Mouse (Mus musculus): ENCODE results near the gene Gm33543. TPM values are rescaled to one million over a fixed set of nuclear protein-coding genes. Genes with fewer than 3 reads are reported as not detected.

Gene Gm33543
- polyA plus RNA-seq, 1 experiment from 2014 or later = not detected

- WGBS = 46% methylated on average over 3 of the region's 3 CpGs
- no peak overlapping the region for H3K27ac ChIP-seq
These were observed 19.9 kb upstream of the Gm33543 start for GRCm38 (mm10) chr10:95862664-95863063.

GRCm38 (mm10) chr10:95858164-95858563 is 15.4 kb upstream of the Gm33543 start:
- no peak overlapping the region for H3K4me2 ChIP-seq
- H3K9ac ChIP-seq = no peak overlapping the region
- WGBS = 33% methylated on average over 2 of the region's 2 CpGs
- no peaks in the 10 kb centered on the region for H3K4me1 ChIP-seq
- no peaks in the 10 kb centered on the region for H3K36me3 ChIP-seq
- H3K4me3 ChIP-seq (replicated peaks) = no peak overlapping the region
- no peak for ATAC-seq (ENCODE audit: insufficient read depth, low FRiP score, low read depth)
- no peak overlapping the region for H3K27ac ChIP-seq
- H3K27me3 ChIP-seq (replicated peaks) = no peaks in the 10 kb centered on the region
- no peaks in the 10 kb centered on the region for H3K9me3 ChIP-seq

More at GRCm38 (mm10) chr10:95862664-95863063, 19.9 kb upstream of the Gm33543 start:
- Histone ChIP-seq H3K9ac (no peak overlapping the region), H3K27me3 (replicated peaks) (no peaks in the 10 kb centered on the region), H3K4me2 (no peak overlapping the region), H3K36me3 (no peaks in the 10 kb centered on the region), H3K4me1 (0 out of 2 replicates have a peak, but pooled peaks cover 3% of the 10 kb centered on the region), H3K4me3 (replicated peaks) (no peak overlapping the region), H3K9me3 (no peaks in the 10 kb centered on the region)
- ATAC-seq (ENCODE audit: insufficient read depth, low FRiP score, low read depth) = peak; percentile 73

GRCm38 (mm10) chr10:95855411-95855810 is 12.7 kb upstream of the Gm33543 start:
- Histone ChIP-seq H3K9ac (no peak overlapping the region), H3K4me2 (no peak overlapping the region), H3K9me3 (no peaks in the 10 kb centered on the region), H3K4me3 (replicated peaks) (no peak overlapping the region), H3K4me1 (no peaks in the 10 kb centered on the region), H3K27ac (no peak overlapping the region), H3K36me3 (no peaks in the 10 kb centered on the region), H3K27me3 (replicated peaks) (no peaks in the 10 kb centered on the region)
- ATAC-seq (ENCODE audit: insufficient read depth, low FRiP score, low read depth) = no peak
- 92% methylated on average over 6 of the region's 6 CpGs for WGBS

GRCm38 (mm10) chr10:95850504-95850903 is 7.8 kb upstream of the Gm33543 start:
- Histone ChIP-seq H3K27me3 (replicated peaks) (no peaks in the 10 kb centered on the region), H3K27ac (no peak overlapping the region), H3K4me2 (no peak overlapping the region), H3K9ac (no peak overlapping the region), H3K4me1 (no peaks in the 10 kb centered on the region), H3K9me3 (no peaks in the 10 kb centered on the region), H3K4me3 (replicated peaks) (no peak overlapping the region), H3K36me3 (no peaks in the 10 kb centered on the region)
- ATAC-seq (ENCODE audit: insufficient read depth, low FRiP score, low read depth) = no peak
- 68% methylated on average over 3 of the region's 3 CpGs for WGBS

- H3K4me3 ChIP-seq (replicated peaks) = no peak overlapping the region
- no peak overlapping the region for H3K27ac ChIP-seq
- H3K9me3 ChIP-seq = no peaks in the 10 kb centered on the region
- 55% methylated on average over 3 of the region's 3 CpGs for WGBS
- H3K4me2 ChIP-seq = no peak overlapping the region
- H3K9ac ChIP-seq = no peak overlapping the region
- no peaks in the 10 kb centered on the region for H3K36me3 ChIP-seq
- H3K27me3 ChIP-seq (replicated peaks) = no peaks in the 10 kb centered on the region
- ATAC-seq (ENCODE audit: insufficient read depth, low FRiP score, low read depth) = no peak
- no peaks in the 10 kb centered on the region for H3K4me1 ChIP-seq
These were observed 4.0 kb upstream of the Gm33543 start for GRCm38 (mm10) chr10:95846739-95847138.

- ATAC-seq (ENCODE audit: insufficient read depth, low FRiP score, low read depth) = no peak
- Histone ChIP-seq H3K36me3 (no peaks in the 10 kb centered on the region), H3K4me2 (no peak overlapping the region)
These were observed 3.6 kb upstream of the Gm33543 start for GRCm38 (mm10) chr10:95846281-95846680.

GRCm38 (mm10) chr10:95843878-95844277 is 1.1 kb upstream of the Gm33543 start:
- 84% methylated on average over 1 of the region's 1 CpGs for WGBS
- Histone ChIP-seq H3K9ac (no peak overlapping the region), H3K27ac (no peak overlapping the region), H3K36me3 (no peaks in the 10 kb centered on the region), H3K4me3 (replicated peaks) (no peak overlapping the region), H3K9me3 (no peaks in the 10 kb centered on the region), H3K4me2 (no peak overlapping the region), H3K27me3 (replicated peaks) (no peaks in the 10 kb centered on the region), H3K4me1 (no peaks in the 10 kb centered on the region)
- ATAC-seq (ENCODE audit: insufficient read depth, low FRiP score, low read depth) = no peak

More at GRCm38 (mm10) chr10:95846281-95846680, 3.6 kb upstream of the Gm33543 start:
- H3K4me3 ChIP-seq (replicated peaks) = no peak overlapping the region
- H3K27ac ChIP-seq = no peak overlapping the region
- no peaks in the 10 kb centered on the region for H3K9me3 ChIP-seq
- no peaks in the 10 kb centered on the region for H3K27me3 ChIP-seq (replicated peaks)
- H3K9ac ChIP-seq = no peak overlapping the region
- no peaks in the 10 kb centered on the region for H3K4me1 ChIP-seq

GRCm38 (mm10) chr10:95841241-95841640 is 1.5 kb downstream of the Gm33543 start:
- WGBS = 87% methylated on average over 3 of the region's 3 CpGs
- no peak for ATAC-seq (ENCODE audit: insufficient read depth, low FRiP score, low read depth)
- H3K27ac ChIP-seq = no peak overlapping the region
- H3K4me2 ChIP-seq = no peak overlapping the region
- H3K9me3 ChIP-seq = no peaks in the 10 kb centered on the region
- no peak overlapping the region for H3K4me3 ChIP-seq (replicated peaks)
- H3K4me1 ChIP-seq = no peaks in the 10 kb centered on the region
- H3K9ac ChIP-seq = no peak overlapping the region
- no peaks in the 10 kb centered on the region for H3K27me3 ChIP-seq (replicated peaks)
- H3K36me3 ChIP-seq = no peaks in the 10 kb centered on the region

GRCm38 (mm10) chr10:95839803-95840202 is 2.9 kb downstream of the Gm33543 start:
- Histone ChIP-seq H3K27ac (no peak overlapping the region), H3K9ac (no peak overlapping the region), H3K4me2 (no peak overlapping the region), H3K9me3 (no peaks in the 10 kb centered on the region), H3K27me3 (replicated peaks) (no peaks in the 10 kb centered on the region), H3K4me3 (replicated peaks) (no peak overlapping the region), H3K4me1 (no peaks in the 10 kb centered on the region), H3K36me3 (no peaks in the 10 kb centered on the region)
- WGBS = 85% methylated on average over 3 of the region's 3 CpGs
- ATAC-seq (ENCODE audit: insufficient read depth, low FRiP score, low read depth) = no peak

- WGBS = 85% methylated on average over 4 of the region's 4 CpGs
- H3K27ac ChIP-seq = no peak overlapping the region
- H3K4me2 ChIP-seq = no peak overlapping the region
- no peak overlapping the region for H3K9ac ChIP-seq
- no peaks in the 10 kb centered on the region for H3K27me3 ChIP-seq (replicated peaks)
- H3K4me1 ChIP-seq = no peaks in the 10 kb centered on the region
- ATAC-seq (ENCODE audit: insufficient read depth, low FRiP score, low read depth) = no peak
- H3K36me3 ChIP-seq = no peaks in the 10 kb centered on the region
- no peaks in the 10 kb centered on the region for H3K9me3 ChIP-seq
- H3K4me3 ChIP-seq (replicated peaks) = no peak overlapping the region
These were observed 3.7 kb downstream of the Gm33543 start for GRCm38 (mm10) chr10:95839036-95839435.

GRCm38 (mm10) chr10:95836530-95837264 is 6.0 kb downstream of the Gm33543 start:
- H3K4me1 ChIP-seq = no peaks in the 10 kb centered on the region

GRCm38 (mm10) chr10:95830891-95831290 is 11.8 kb downstream of the Gm33543 start:
- H3K9ac ChIP-seq = no peak overlapping the region
- no peaks in the 10 kb centered on the region for H3K9me3 ChIP-seq
- no peaks in the 10 kb centered on the region for H3K4me1 ChIP-seq
- no peak overlapping the region for H3K4me2 ChIP-seq
- H3K27me3 ChIP-seq (replicated peaks) = no peaks in the 10 kb centered on the region
- ATAC-seq (ENCODE audit: insufficient read depth, low FRiP score, low read depth) = no peak
- H3K27ac ChIP-seq = no peak overlapping the region
- no peaks in the 10 kb centered on the region for H3K36me3 ChIP-seq
- WGBS = 79% methylated on average over 5 of the region's 5 CpGs
- no peak overlapping the region for H3K4me3 ChIP-seq (replicated peaks)

More at GRCm38 (mm10) chr10:95836530-95837264, 6.0 kb downstream of the Gm33543 start:
- H3K4me2 ChIP-seq = no peak overlapping the region
- no peak overlapping the region for H3K4me3 ChIP-seq (replicated peaks)
- H3K9ac ChIP-seq = no peak overlapping the region
- WGBS = 62% methylated on average over 9 of the region's 9 CpGs
- ATAC-seq (ENCODE audit: insufficient read depth, low FRiP score, low read depth) = no peak
- no peaks in the 10 kb centered on the region for H3K9me3 ChIP-seq
- no peaks in the 10 kb centered on the region for H3K36me3 ChIP-seq
- no peaks in the 10 kb centered on the region for H3K27me3 ChIP-seq (replicated peaks)
- no peak overlapping the region for H3K27ac ChIP-seq

GRCm38 (mm10) chr10:95829471-95829870 is 13.3 kb downstream of the Gm33543 start:
- no peaks in the 10 kb centered on the region for H3K27me3 ChIP-seq (replicated peaks)
- no peak overlapping the region for H3K4me2 ChIP-seq
- H3K27ac ChIP-seq = no peak overlapping the region
- no peaks in the 10 kb centered on the region for H3K4me1 ChIP-seq
- no peaks in the 10 kb centered on the region for H3K9me3 ChIP-seq
- no peaks in the 10 kb centered on the region for H3K36me3 ChIP-seq
- no peak overlapping the region for H3K9ac ChIP-seq
- ATAC-seq (ENCODE audit: insufficient read depth, low FRiP score, low read depth) = no peak
- no peak overlapping the region for H3K4me3 ChIP-seq (replicated peaks)

Data from stomach, embryonic 15.5 days (tissue).